Mouse (Mus musculus): ENCODE measurements around the gene Ube2d3. TPM values are rescaled to one million over a fixed set of nuclear protein-coding genes. Genes with fewer than 3 reads are reported as not detected.
A peak's percentile ranks its signal among the peaks of the same experiment; 100 is the strongest.

The Ube2d3 gene
- polyA plus RNA-seq (2015; fragmentation: Nextera tagmentation; extraction: Ambion mirVana), result 424 and 489 TPM in 2 replicates

GRCm38 (mm10) chr3:135437758-135438495, at the start of gene Ube2d3:
Gene Ube2d3 (plus strand): TSS chr3:135438149.
- peak within 1 kb of the TSS; percentile 100 for H3K9ac ChIP-seq (ENCODE audit: low read length)
- peaks cover 2% of the 10 kb centered on the region; the same call in 1 of the 2 replicates for H3K36me3 ChIP-seq (ENCODE audit: control insufficient read depth, insufficient read depth)
- H3K9me3 ChIP-seq (replicated peaks; ENCODE audit: control insufficient read depth, low read length), result no peaks in the 10 kb centered on the region
- WGBS, result under 1% methylated on average over 56 of the region's 56 CpGs
- H3K4me1 ChIP-seq (ENCODE audit: control insufficient read depth, insufficient read depth, low read length), result peaks cover 13% of the 10 kb centered on the region
- ATAC-seq (replicated peaks; ENCODE audit: extremely low read depth, insufficient read depth, low FRiP score), result peak; percentile 91
- H3K4me3 ChIP-seq (ENCODE audit: low read length), result peak within 1 kb of the TSS; percentile 72
- H3K27ac ChIP-seq (ENCODE audit: low read length), result peak within 1 kb of the TSS; percentile 100
- H3K4me2 ChIP-seq (ENCODE audit: low read depth, low read length), result peak within 1 kb of the TSS; percentile 74
- H3K27me3 ChIP-seq (ENCODE audit: control insufficient read depth, insufficient read depth, low read length), result no peaks in the 10 kb centered on the region

- no peak; the same call in 1 of the 2 replicates for ATAC-seq (replicated peaks; ENCODE audit: extremely low read depth, insufficient read depth, low FRiP score)
- peaks cover 3% of the 10 kb centered on the region; the same call in 1 of the 2 replicates for H3K4me1 ChIP-seq (ENCODE audit: control insufficient read depth, insufficient read depth, low read length)
- H3K9me3 ChIP-seq (replicated peaks; ENCODE audit: control insufficient read depth, low read length), result no peaks in the 10 kb centered on the region
- no peaks in the 10 kb centered on the region for H3K27me3 ChIP-seq (ENCODE audit: control insufficient read depth, insufficient read depth, low read length)
- no peaks in the 10 kb centered on the region for H3K36me3 ChIP-seq (ENCODE audit: control insufficient read depth, insufficient read depth)
- whole genome bisulfite sequencing, result 36% methylated on average over 6 of the region's 6 CpGs
- no peak overlapping the region for H3K9ac ChIP-seq (ENCODE audit: low read length)
- no peak overlapping the region for H3K4me2 ChIP-seq (ENCODE audit: low read depth, low read length)
- no peak overlapping the region for H3K27ac ChIP-seq (ENCODE audit: low read length)
- H3K4me3 ChIP-seq (ENCODE audit: low read length), result no peak overlapping the region
These were observed 44.8 kb upstream of the Ube2d3 start for GRCm38 (mm10) chr3:135393186-135393585.

- Histone ChIP-seq H3K9ac (ENCODE audit: low read length) (no peak overlapping the region), H3K27me3 (ENCODE audit: control insufficient read depth, insufficient read depth, low read length) (no peaks in the 10 kb centered on the region), H3K27ac (ENCODE audit: low read length) (no peak overlapping the region), H3K4me3 (ENCODE audit: low read length) (no peak overlapping the region), H3K36me3 (ENCODE audit: control insufficient read depth, insufficient read depth) (no peaks in the 10 kb centered on the region), H3K9me3 (replicated peaks; ENCODE audit: control insufficient read depth, low read length) (no peaks in the 10 kb centered on the region), H3K4me1 (ENCODE audit: control insufficient read depth, insufficient read depth, low read length) (peaks cover 3% of the 10 kb centered on the region; the same call in 1 of the 2 replicates), H3K4me2 (ENCODE audit: low read depth, low read length) (no peak overlapping the region)
- 71% methylated on average over 5 of the region's 5 CpGs for WGBS
- ATAC-seq (replicated peaks; ENCODE audit: extremely low read depth, insufficient read depth, low FRiP score), result no peak
These were observed 42.9 kb upstream of the Ube2d3 start for GRCm38 (mm10) chr3:135395085-135395484.

GRCm38 (mm10) chr3:135396081-135396480, 41.9 kb upstream of the Ube2d3 start:
- Histone ChIP-seq H3K9ac (ENCODE audit: low read length) (no peak overlapping the region), H3K27me3 (ENCODE audit: control insufficient read depth, insufficient read depth, low read length) (no peaks in the 10 kb centered on the region), H3K36me3 (ENCODE audit: control insufficient read depth, insufficient read depth) (no peaks in the 10 kb centered on the region), H3K9me3 (replicated peaks; ENCODE audit: control insufficient read depth, low read length) (no peaks in the 10 kb centered on the region), H3K27ac (ENCODE audit: low read length) (no peak overlapping the region), H3K4me2 (ENCODE audit: low read depth, low read length) (no peak overlapping the region), H3K4me3 (ENCODE audit: low read length) (no peak overlapping the region), H3K4me1 (ENCODE audit: control insufficient read depth, insufficient read depth, low read length) (peaks cover 3% of the 10 kb centered on the region; the same call in 1 of the 2 replicates)
- WGBS, result 60% methylated on average over 6 of the region's 6 CpGs
- no peak for ATAC-seq (replicated peaks; ENCODE audit: extremely low read depth, insufficient read depth, low FRiP score)

- Histone ChIP-seq H3K27ac (ENCODE audit: low read length) (no peak overlapping the region), H3K36me3 (ENCODE audit: control insufficient read depth, insufficient read depth) (no peaks in the 10 kb centered on the region), H3K4me2 (ENCODE audit: low read depth, low read length) (no peak overlapping the region), H3K9me3 (replicated peaks; ENCODE audit: control insufficient read depth, low read length) (no peaks in the 10 kb centered on the region), H3K4me3 (ENCODE audit: low read length) (no peak overlapping the region), H3K9ac (ENCODE audit: low read length) (no peak overlapping the region), H3K4me1 (ENCODE audit: control insufficient read depth, insufficient read depth, low read length) (peaks cover 3% of the 10 kb centered on the region; the same call in 1 of the 2 replicates), H3K27me3 (ENCODE audit: control insufficient read depth, insufficient read depth, low read length) (no peaks in the 10 kb centered on the region)
- ATAC-seq (replicated peaks; ENCODE audit: extremely low read depth, insufficient read depth, low FRiP score), result no peak
These were observed 40.8 kb upstream of the Ube2d3 start for GRCm38 (mm10) chr3:135397112-135397511.

GRCm38 (mm10) chr3:135402201-135402658, 35.7 kb upstream of the Ube2d3 start:
- H3K9me3 ChIP-seq (replicated peaks; ENCODE audit: control insufficient read depth, low read length), result no peaks in the 10 kb centered on the region
- H3K4me2 ChIP-seq (ENCODE audit: low read depth, low read length), result peak overlapping the region; percentile 52
- H3K4me1 ChIP-seq (ENCODE audit: control insufficient read depth, insufficient read depth, low read length), result peaks cover 5% of the 10 kb centered on the region
- no peaks in the 10 kb centered on the region for H3K27me3 ChIP-seq (ENCODE audit: control insufficient read depth, insufficient read depth, low read length)
- no peak overlapping the region; the same call in 1 of the 2 replicates for H3K27ac ChIP-seq (ENCODE audit: low read length)
- no peak overlapping the region for H3K4me3 ChIP-seq (ENCODE audit: low read length)
- 0 out of 2 replicates have a peak, but pooled peaks cover 2% of the 10 kb centered on the region for H3K36me3 ChIP-seq (ENCODE audit: control insufficient read depth, insufficient read depth)
- ATAC-seq (replicated peaks; ENCODE audit: extremely low read depth, insufficient read depth, low FRiP score), result peak; percentile 82
- no peak overlapping the region for H3K9ac ChIP-seq (ENCODE audit: low read length)
- WGBS, result 1% methylated on average over 10 of the region's 10 CpGs

- WGBS, result 88% methylated on average over 9 of the region's 9 CpGs
These were observed 34.7 kb upstream of the Ube2d3 start for GRCm38 (mm10) chr3:135403211-135403610.

GRCm38 (mm10) chr3:135403856-135404255, 34.1 kb upstream of the Ube2d3 start:
- H3K27me3 ChIP-seq (ENCODE audit: control insufficient read depth, insufficient read depth, low read length), result no peaks in the 10 kb centered on the region
- no peaks in the 10 kb centered on the region for H3K9me3 ChIP-seq (replicated peaks; ENCODE audit: control insufficient read depth, low read length)
- peaks cover 4% of the 10 kb centered on the region; the same call in 1 of the 2 replicates for H3K36me3 ChIP-seq (ENCODE audit: control insufficient read depth, insufficient read depth)
- H3K9ac ChIP-seq (ENCODE audit: low read length), result no peak overlapping the region
- no peak overlapping the region for H3K4me3 ChIP-seq (ENCODE audit: low read length)
- peaks cover 5% of the 10 kb centered on the region for H3K4me1 ChIP-seq (ENCODE audit: control insufficient read depth, insufficient read depth, low read length)
- ATAC-seq (replicated peaks; ENCODE audit: extremely low read depth, insufficient read depth, low FRiP score), result no peak
- H3K4me2 ChIP-seq (ENCODE audit: low read depth, low read length), result no peak overlapping the region
- H3K27ac ChIP-seq (ENCODE audit: low read length), result no peak overlapping the region
- WGBS, result 69% methylated on average over 5 of the region's 5 CpGs

More at GRCm38 (mm10) chr3:135403211-135403610, 34.7 kb upstream of the Ube2d3 start:
- Histone ChIP-seq H3K36me3 (ENCODE audit: control insufficient read depth, insufficient read depth) (0 out of 2 replicates have a peak, but pooled peaks cover 2% of the 10 kb centered on the region), H3K9ac (ENCODE audit: low read length) (no peak overlapping the region), H3K4me3 (ENCODE audit: low read length) (no peak overlapping the region), H3K4me2 (ENCODE audit: low read depth, low read length) (no peak overlapping the region), H3K4me1 (ENCODE audit: control insufficient read depth, insufficient read depth, low read length) (peaks cover 5% of the 10 kb centered on the region), H3K27me3 (ENCODE audit: control insufficient read depth, insufficient read depth, low read length) (no peaks in the 10 kb centered on the region), H3K27ac (ENCODE audit: low read length) (no peak overlapping the region), H3K9me3 (replicated peaks; ENCODE audit: control insufficient read depth, low read length) (no peaks in the 10 kb centered on the region)
- ATAC-seq (replicated peaks; ENCODE audit: extremely low read depth, insufficient read depth, low FRiP score), result no peak

GRCm38 (mm10) chr3:135404599-135404998, 33.4 kb upstream of the Ube2d3 start:
- no peak overlapping the region for H3K4me2 ChIP-seq (ENCODE audit: low read depth, low read length)
- 71% methylated on average over 4 of the region's 4 CpGs for WGBS
- no peaks in the 10 kb centered on the region for H3K27me3 ChIP-seq (ENCODE audit: control insufficient read depth, insufficient read depth, low read length)
- H3K36me3 ChIP-seq (ENCODE audit: control insufficient read depth, insufficient read depth), result peaks cover 9% of the 10 kb centered on the region
- no peak for ATAC-seq (replicated peaks; ENCODE audit: extremely low read depth, insufficient read depth, low FRiP score)
- peaks cover 5% of the 10 kb centered on the region for H3K4me1 ChIP-seq (ENCODE audit: control insufficient read depth, insufficient read depth, low read length)
- H3K9ac ChIP-seq (ENCODE audit: low read length), result no peak overlapping the region
- H3K27ac ChIP-seq (ENCODE audit: low read length), result no peak overlapping the region
- H3K4me3 ChIP-seq (ENCODE audit: low read length), result no peak overlapping the region
- 0 out of 2 replicates have a peak, but pooled peaks cover 3% of the 10 kb centered on the region for H3K9me3 ChIP-seq (replicated peaks; ENCODE audit: control insufficient read depth, low read length)

Measured in heart, embryonic 16.5 days (tissue).